Mouse (Mus musculus) mesoderm, embryonic 11.5 days (tissue): ENCODE results near the gene Jmjd6.
"Not testable (repeated sequence)": the region's sequence is repeated elsewhere in the genome, so short reads cannot be mapped to it uniquely, and the experiment has no call there.

Experiments
- DNase-seq: peaks from one replicate; pipeline ENCODE4 v3.0.0-alpha.2; 2012; ENCODE audit warnings: low read depth, low spot score

The Jmjd6 gene

DNA sequence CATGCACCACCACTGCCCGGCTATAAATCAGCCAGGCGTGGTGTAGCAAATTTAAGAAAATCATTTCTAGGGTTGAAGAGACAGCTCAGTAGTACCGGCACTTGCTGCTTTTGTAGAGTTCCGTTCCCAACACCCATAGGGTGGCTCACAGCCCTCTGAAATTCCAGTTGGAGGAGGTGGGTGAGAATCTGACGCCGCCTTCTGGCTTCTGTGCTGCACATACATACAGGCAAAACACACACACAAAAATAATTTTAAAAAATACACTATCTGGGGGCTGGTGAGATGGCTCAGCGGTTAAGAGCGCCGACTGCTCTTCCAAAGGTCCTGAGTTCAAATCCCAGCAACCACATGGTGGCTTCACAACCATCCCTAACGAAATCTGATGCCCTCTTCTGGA is 19.4 kb downstream of the Jmjd6 start:
- not testable (repeated sequence) for DNase-seq

DNA sequence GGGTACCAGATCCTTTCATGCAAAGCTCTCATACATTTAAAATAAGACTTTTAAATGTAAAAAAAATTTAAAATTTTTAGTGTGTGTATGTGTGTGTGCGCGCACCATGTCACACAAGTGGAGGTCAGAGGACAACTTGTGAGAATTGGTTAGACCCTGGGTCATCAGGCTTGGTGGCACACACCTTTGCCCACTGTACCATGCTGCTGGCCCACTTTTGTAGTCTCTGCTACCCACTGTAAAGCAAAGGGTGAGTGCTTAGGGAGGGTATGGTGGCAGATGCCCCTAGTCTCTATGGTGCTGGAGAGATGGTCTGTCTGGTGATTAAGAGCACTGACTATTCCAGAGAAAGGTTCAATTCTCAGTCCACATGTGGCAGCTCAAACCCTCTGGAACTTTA is 20.0 kb downstream of the Jmjd6 start:
- DNase-seq, result no peak

DNA sequence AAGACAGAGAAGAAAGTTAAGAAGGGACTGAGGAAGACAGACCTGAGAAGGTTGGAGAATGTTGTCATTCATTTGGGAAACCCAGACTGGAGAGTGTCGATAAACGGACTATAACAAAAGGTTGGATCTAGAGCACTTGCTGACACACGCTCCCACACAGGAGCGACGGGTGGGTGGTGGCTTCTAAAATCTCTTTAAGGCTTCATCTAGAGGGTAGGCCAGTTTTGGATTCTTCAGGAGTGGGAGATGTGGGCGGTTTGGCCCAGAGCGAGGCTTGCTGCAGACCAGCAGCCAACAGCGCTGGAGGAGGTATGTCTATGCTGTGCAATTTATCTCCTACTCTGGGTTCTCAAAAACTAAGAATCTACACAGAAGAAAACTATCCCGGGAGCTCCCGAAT is 20.6 kb downstream of the Jmjd6 start:
- DNase-seq, result no peak

DNA sequence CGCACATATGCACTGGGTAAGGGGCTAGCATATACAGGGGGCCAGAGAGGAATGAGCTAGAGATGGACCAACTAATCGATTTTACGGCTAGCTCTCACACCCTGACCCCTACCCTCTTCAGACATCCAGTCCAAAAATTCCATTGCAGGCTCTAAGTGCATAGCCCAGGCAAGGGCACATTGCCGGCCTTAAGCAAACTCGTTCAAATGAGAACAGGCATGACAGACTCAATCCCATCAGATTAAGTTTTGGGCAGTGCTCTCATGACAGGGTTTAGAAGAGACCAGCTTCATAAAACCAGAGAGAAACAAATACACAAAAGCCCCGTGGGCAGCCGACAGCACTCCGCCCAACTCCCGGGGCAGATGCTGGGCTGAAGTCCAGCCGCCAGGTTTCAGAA is 21.0 kb downstream of the Jmjd6 start:
- no peak for DNase-seq

GRCm38 (mm10) chr11:116821057-116821940 is 21.9 kb downstream of the Jmjd6 start:
- DNase-seq, result no peak

- DNase-seq, result no peak
Measured at GRCm38 (mm10) chr11:116819932-116820593, 23.2 kb downstream of the Jmjd6 start.

DNA sequence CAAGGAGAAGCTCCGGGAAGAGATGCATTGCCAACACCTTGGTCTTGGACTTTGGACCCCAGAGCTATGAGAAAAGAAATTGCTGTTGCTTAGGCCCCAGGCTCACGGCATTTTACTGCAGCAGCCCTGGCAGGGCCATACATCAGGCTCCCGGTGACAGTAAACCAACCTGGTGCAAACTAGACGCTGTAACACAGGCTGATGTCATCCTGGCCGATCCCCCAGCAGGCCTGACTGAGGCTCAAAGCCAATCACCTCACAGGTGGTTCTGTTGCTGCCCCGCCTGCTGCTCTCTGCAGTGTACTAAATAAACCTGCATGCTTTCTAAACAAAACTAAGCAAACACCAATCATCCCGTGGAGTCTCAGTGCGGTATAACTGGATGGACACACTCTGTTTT is 24.5 kb downstream of the Jmjd6 start:
- no peak for DNase-seq

- no peak for DNase-seq
Measured at GRCm38 (mm10) chr11:116817567-116817966, 25.7 kb downstream of the Jmjd6 start.

- DNase-seq, result no peak
Measured at GRCm38 (mm10) chr11:116816769-116817168, 26.5 kb downstream of the Jmjd6 start.

DNA sequence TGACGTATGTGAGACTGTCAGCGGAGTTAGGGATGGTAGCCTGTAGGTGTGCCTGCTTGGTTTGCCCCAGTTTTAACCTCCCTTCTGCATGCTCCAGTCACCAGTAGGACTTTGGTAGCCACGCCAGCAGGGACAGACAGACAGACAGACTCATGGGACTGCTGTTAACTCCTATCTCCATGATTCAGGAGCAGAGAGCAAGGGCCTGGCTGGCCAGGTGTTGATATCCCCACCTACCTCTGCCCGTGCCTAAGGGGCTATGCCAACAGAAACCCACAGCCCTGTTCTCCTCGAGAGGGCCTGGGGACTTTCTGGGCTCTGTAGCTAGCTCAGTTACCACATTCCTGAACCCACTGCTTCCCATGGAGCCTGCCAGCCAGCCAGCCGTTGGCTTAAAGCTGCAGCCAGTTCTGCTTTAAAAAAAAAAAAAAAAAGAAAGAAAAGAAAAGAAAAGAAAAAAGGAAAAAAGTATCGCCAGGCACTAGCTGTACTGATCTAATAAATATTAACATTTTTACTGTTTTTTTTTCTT is 28.3 kb downstream of the Jmjd6 start:
- DNase-seq, result no peak

GRCm38 (mm10) chr11:116814076-116814883 is 29.0 kb downstream of the Jmjd6 start:
- DNase-seq, result peak; percentile 77

DNA sequence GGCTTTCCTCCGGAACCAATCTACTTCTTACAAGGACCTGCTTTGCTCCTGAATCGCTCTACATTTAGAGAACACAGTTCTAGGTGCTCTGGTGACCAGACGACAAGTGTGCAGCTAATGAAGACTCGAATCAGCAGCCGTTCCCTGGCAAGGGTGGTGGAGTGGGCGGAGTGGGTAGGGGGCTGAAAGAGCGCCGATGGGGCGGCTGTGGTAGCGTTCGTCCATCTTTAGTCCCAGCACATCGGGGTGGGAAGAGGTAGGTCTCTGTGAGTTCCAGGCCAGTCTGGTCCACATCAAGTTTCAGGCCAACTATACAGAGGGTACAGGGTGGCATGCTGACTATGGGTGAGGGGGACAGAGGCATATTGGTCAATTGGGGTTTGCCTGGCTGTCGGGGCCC is 29.6 kb downstream of the Jmjd6 start:
- no peak for DNase-seq

GRCm38 (mm10) chr11:116812793-116813529 is 30.3 kb downstream of the Jmjd6 start:
- no peak for DNase-seq

DNA sequence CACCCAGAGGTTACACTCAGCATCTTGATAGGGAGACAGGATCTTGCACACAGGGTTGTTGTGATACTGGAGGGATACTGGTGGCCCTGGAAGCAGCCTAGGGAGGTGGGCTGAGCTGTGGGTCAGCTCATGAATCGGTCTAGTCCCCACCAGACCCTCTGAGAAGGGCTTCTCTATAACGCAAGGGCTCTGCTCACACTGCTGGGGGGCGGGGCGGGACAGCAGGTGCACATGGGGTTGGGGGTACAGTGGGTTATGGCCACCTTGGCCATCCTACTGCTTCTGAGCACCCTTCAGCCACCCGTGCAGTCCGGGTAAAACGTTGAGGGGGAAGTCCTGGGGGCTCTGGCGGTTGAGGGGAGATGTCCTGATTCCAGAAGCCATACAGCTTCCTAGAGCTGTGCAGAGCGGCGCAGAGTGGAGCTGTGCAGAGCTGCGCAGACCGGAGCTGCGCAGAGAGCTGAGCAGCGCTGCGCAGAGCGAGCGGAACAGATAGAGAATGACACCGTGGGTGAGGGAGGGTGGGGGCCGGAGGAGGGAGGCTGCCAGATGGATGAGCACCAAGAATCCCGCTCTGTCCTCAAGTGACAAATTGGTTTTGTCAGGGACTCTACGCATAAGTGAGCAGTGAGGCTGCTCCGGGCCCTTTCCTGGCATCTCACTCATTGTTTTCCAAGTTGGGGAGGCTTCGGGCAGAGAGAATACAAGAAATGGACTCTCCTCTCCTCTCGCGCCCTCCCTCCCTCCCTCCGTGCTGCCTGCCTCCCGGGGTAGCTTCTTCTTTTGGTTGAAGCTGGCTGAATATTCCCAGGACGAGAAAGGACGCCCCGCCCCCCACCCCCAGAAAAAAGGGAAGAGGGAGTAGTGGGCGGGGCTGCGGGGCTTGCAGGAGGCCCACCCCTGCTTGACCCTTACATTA is 32.0 kb downstream of the Jmjd6 start:
- peak; percentile 89 for DNase-seq

DNA sequence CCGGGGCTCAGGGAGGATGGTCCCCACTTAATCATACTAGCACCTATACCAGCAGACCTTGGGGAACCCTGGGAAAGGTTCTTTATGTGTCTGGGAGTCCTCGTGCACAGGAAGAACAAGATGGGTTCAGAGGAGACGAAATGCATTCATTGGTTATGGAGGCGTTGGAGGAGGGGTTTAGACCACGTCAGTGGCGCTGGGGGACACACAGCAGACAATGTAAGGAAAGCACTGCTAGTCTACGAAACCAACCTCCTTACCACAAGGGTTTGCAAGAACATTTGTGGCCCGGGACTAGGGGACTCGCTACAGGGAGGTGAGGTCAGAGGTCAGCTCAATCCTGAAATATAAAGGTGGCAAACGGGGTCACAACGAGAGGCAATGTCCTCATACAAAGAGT is 32.7 kb downstream of the Jmjd6 start:
- DNase-seq, result no peak

DNA sequence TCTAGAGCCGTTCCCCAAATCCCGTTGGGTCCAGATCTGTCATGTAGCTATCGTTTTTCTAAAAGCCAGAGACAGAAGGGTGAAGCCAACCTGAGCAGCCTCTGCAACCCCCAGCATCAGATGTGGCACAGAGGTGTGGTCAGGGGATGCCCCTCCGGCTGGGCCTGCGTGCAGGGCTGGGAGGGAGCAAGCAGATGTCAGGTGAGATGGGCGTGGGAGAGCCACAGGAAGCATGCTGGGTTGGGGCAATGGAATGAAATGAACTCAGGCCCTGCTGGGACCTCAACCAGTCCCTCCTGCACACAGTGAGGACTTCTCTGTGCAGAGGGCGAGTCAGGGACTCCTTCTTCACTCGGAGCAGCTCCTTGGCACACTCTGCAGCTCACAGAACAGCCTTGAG is 33.7 kb downstream of the Jmjd6 start:
- no peak for DNase-seq

DNA sequence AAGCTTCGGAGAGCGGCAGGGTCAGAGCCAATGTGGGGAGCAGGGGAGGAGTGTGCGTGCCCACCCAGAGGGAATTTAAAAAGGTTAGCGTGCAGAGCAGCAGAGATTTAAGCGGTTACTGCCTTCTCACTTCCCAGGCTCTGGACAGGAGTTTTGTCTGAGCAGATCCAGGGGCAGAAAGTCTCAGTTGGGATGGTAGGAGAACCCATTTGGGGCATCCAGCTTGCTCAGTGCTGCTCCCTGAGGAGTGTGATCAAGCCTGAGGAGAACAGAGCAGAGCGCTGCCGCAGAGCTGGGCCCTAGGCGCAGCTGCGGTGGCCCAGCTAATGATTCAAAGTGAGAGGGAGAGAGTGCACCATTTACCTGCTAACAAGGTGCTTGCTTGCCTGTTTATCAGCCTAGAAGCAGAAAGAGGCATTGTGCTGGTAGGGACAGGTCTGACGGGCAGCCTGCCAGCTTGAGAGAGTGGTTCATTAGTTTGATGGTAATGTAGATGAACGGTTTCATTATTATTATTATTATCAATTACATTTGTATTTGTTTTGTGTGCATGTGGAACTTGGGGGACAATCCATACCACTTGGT is 34.3 kb downstream of the Jmjd6 start:
- DNase-seq, result no peak

DNA sequence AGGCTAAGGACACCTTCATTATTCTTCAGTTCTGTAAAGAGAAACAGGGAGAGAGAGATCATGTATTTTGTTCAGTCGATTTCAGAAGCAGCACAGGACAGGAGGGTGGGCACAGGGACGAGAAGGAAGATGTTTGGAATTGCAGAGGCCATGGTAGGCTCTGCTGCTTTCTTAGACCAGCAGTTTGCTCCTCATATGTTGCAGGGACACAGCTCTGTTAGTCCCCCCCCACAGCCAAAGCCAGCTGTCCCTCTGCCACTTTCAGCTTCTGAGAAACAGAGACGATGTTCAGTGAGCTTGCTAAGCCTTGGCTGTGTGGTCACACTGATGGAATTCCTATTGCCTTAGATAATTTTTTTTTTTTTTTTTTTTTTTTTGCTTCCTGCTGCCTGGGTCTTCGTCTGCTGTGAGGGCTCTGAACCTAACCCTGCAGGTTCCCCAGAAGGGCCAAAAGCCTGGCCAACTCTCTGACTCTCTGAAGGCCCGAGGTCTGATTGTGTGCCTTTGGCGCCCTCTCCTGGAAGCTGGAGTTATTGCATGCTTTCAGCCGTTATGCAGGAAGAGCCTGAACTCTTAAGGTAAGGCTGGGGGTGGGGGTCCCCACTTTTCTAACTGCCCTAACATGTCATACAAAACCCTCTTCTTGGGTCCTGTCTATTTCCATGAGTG is 35.2 kb downstream of the Jmjd6 start:
- DNase-seq, result peak; percentile 85

GRCm38 (mm10) chr11:116807526-116807925 is 35.7 kb downstream of the Jmjd6 start:
- DNase-seq, result no peak
